Mouse (Mus musculus) forebrain, embryonic 10.5 days (tissue): ENCODE results near the gene 4930583I09Rik. TPM values are rescaled to one million over a fixed set of nuclear protein-coding genes. Genes with fewer than 3 reads are reported as not detected.

ENCODE experiments used
- DNase-seq: peaks from one replicate; pipeline ENCODE4 v3.0.0-alpha.2; 2017; ENCODE audit warnings: low spot score; ENCODE audit errors: extremely low spot score
- H3K27ac ChIP-seq: fragments of 300-500 bp; sonication (generic); 2 replicates; pipeline ENCODE4 v1.5.1; 2016; ENCODE audit warnings: mild to moderate bottlenecking
- H3K27me3 ChIP-seq: fragments of 300-500 bp; sonication (generic); 2 replicates; pipeline ENCODE4 v1.6.1; 2016; ENCODE audit warnings: mild to moderate bottlenecking; ENCODE audit not compliant: poor library complexity, severe bottlenecking
- H3K36me3 ChIP-seq: fragments of 300-500 bp; sonication (generic); replicated peaks from 2 replicates; pipeline ENCODE4 v1.6.1; 2016; ENCODE audit warnings: mild to moderate bottlenecking, moderate library complexity
- H3K4me1 ChIP-seq: fragments of 300-500 bp; sonication (generic); 2 replicates; pipeline ENCODE4 v1.6.1; 2016
- H3K4me3 ChIP-seq: fragments of 300-500 bp; sonication (generic); 2 replicates; pipeline ENCODE4 v1.5.1; 2016; ENCODE audit warnings: mild to moderate bottlenecking, moderate library complexity
- H3K9me3 ChIP-seq: fragments of 300-500 bp; sonication (generic); 2 replicates; pipeline ENCODE4 v1.6.1; 2016; ENCODE audit warnings: mild to moderate bottlenecking, moderate library complexity
- WGBS: fragments of 180-500 bp; shearing (Covaris S2); methylation state at CpG from one replicate; pipeline ENCODE4 v1.1.7; 2016; 5-methylcytosine and 5-hydroxymethylcytosine counted together
- polyA plus RNA-seq: library from polyadenylated mRNA; unstranded; fragments of >200 nt; fragmentation: Nextera tagmentation; extraction: Ambion mirVana; gene quantifications from 2 replicates; pipeline ENCODE4 v1.2.1, GENCODE M21; 2016

4930583I09Rik gene
- polyA plus RNA-seq, 1 experiment from 2014 or later: not detected

- no peaks in the 10 kb centered on the region for H3K36me3 ChIP-seq
- WGBS: 93% methylated on average over 13 of the region's 13 CpGs
- no peak overlapping the region for H3K4me3 ChIP-seq
- DNase-seq: no peak
- H3K27me3 ChIP-seq: no peaks in the 10 kb centered on the region
- H3K9me3 ChIP-seq: no peaks in the 10 kb centered on the region
- peaks cover 6% of the 10 kb centered on the region for H3K4me1 ChIP-seq
- no peak overlapping the region for H3K27ac ChIP-seq
Observed at GRCm38 (mm10) chr17:64788301-64788700, 47.6 kb downstream of the 4930583I09Rik start.

GRCm38 (mm10) chr17:64785961-64786360 is 49.9 kb downstream of the 4930583I09Rik start:
- Histone ChIP-seq H3K27ac (no peak overlapping the region), H3K4me3 (no peak overlapping the region), H3K4me1 (peaks cover 7% of the 10 kb centered on the region), H3K9me3 (no peaks in the 10 kb centered on the region), H3K36me3 (no peaks in the 10 kb centered on the region), H3K27me3 (no peaks in the 10 kb centered on the region)
- no peak for DNase-seq
- whole genome bisulfite sequencing: 67% methylated on average over 1 of the region's 1 CpGs

Other genes with a start within 250 kb of the 4930583I09Rik start
- gene Man2a1, start 235.3 kb downstream of the 4930583I09Rik start, polyA plus RNA-seq: 3.1 and 4.9 TPM in 2 replicates